Mouse (Mus musculus): Measurements from ENCODE around the gene Lrrc71. TPM values are rescaled to one million over a fixed set of nuclear protein-coding genes. Genes with fewer than 3 reads are reported as not detected.

The Lrrc71 gene
- total and polyA plus RNA-seq, 3 experiments, result 0.14 to 0.17 TPM; not detected in 1

DNA sequence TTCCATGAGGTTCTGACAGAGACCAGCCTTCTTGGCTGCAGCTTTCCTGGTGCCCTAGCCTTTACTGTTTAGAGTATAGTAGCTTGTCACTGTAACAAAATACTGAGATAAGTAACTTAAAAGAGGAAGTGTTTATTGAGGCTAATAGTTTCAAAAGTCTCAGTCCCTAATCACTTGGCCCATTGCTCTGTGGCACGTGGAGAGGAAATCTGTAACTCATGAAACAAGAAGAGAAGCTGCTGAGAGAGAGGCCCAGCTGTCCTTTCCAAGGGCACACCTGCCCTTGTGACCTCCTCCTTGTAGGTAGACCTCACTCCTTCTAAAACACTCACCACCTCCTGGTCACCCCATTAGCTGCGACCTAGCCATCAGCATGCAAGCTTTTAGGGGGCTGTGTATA, 29.9 kb downstream of the Lrrc71 start:
- H3K9me3 ChIP-seq (replicated peaks; ENCODE audit: low read length), result no peaks in the 10 kb centered on the region
- no peak overlapping the region for H3K4me3 ChIP-seq (replicated peaks in 1 of 3; ENCODE audit: low read depth in 2 of 3, low read length in 2 of 3, poor library complexity in 1 of 3)
- no peak overlapping the region for H3K4me2 ChIP-seq (ENCODE audit: insufficient read depth, low read depth, poor library complexity, severe bottlenecking)
- TF ChIP-seq ZMIZ1 (IDR thresholded peaks at IDR 0.05; ENCODE audit: low read depth, low read length) (no peak), ETS1 (conservative IDR thresholded peaks at IDR 0.05; ENCODE audit: low read depth, low read length) (no peak), BHLHE40 (IDR thresholded peaks at IDR 0.05; ENCODE audit: low read depth, low read length) (peak; percentile 61)
- in situ Hi-C loops (cut with MboI; ENCODE audit: low pct_ligation_motif_present, low pct_unique_long_range_greater_than_20kb, low sequenced_read_pairs), result no loop called here
- H3K36me3 ChIP-seq (replicated peaks in 1 of 2; ENCODE audit: control insufficient read depth in 1 of 2, insufficient read depth in 1 of 2, low read length in 1 of 2), result peaks cover 27 to 79% of the 10 kb centered on the region in 2 experiments
- dilution Hi-C loops (cut with MboI; ENCODE audit: extremely low pct_ligation_motif_present, extremely low pct_unique_long_range_greater_than_20kb, low sequenced_read_pairs), result no loop called here
- H3K4me1 ChIP-seq (ENCODE audit: control insufficient read depth in 1 of 2, insufficient read depth in 2 of 2), result peaks cover 5 to 12% of the 10 kb centered on the region in 2 experiments; a peak in 3 of 4 replicates
- H3K27me3 ChIP-seq (replicated peaks), result no peaks in the 10 kb centered on the region
- H3K27ac ChIP-seq (ENCODE audit: insufficient read depth, low read depth), result no peak overlapping the region
- DNase-seq (ENCODE audit: extremely low read depth), result peak; percentile 12
- H3K79me2 ChIP-seq (replicated peaks; ENCODE audit: control insufficient read depth, extremely low read depth, insufficient read depth, poor library complexity, severe bottlenecking), result no peaks in the 10 kb centered on the region
- no peak overlapping the region for H3K9ac ChIP-seq (ENCODE audit: insufficient read depth, low read depth)

Other genes with a start within 250 kb of the Lrrc71 start
- gene Etv3, start 223.2 kb downstream of the Lrrc71 start, total RNA-seq (2012; rRNA removed), result 12.6 and 13.1 TPM in 2 replicates
- 16.8 and 17.3 TPM in 2 replicates for gene Etv3, start 223.2 kb downstream of the Lrrc71 start, total RNA-seq (2014; rRNA removed)
- gene Etv3, start 223.2 kb downstream of the Lrrc71 start, polyA plus RNA-seq (2012; ENCODE audit: insufficient read length, low read depth), result 22.7 and 24.1 TPM in 2 replicates
- gene Arhgef11, start 131.1 kb downstream of the Lrrc71 start, total RNA-seq (2012; rRNA removed), result 7.7 and 8.7 TPM in 2 replicates
- 5.0 and 5.6 TPM in 2 replicates for gene Arhgef11, start 131.1 kb downstream of the Lrrc71 start, total RNA-seq (2014; rRNA removed)
- 7.6 and 11.7 TPM in 2 replicates for gene Arhgef11, start 131.1 kb downstream of the Lrrc71 start, polyA plus RNA-seq (2012; ENCODE audit: insufficient read length, low read depth)
- 0.92 and 1.6 TPM in 2 replicates for gene Ntrk1, start 46.5 kb upstream of the Lrrc71 start, total RNA-seq (2012; rRNA removed)
- 0.36 and 0.55 TPM in 2 replicates for gene Ntrk1, start 46.5 kb upstream of the Lrrc71 start, total RNA-seq (2014; rRNA removed)
- 0.47 and 0.53 TPM in 2 replicates for gene Ntrk1, start 46.5 kb upstream of the Lrrc71 start, polyA plus RNA-seq (2012; ENCODE audit: insufficient read length, low read depth)
- gene Insrr, start 48.3 kb upstream of the Lrrc71 start, total RNA-seq (2012; rRNA removed), result 0.08 TPM in 1 of 2 replicates, not detected in the other
- gene Insrr, start 48.3 kb upstream of the Lrrc71 start, total RNA-seq (2014; rRNA removed), result not detected in 2 replicates
- gene Insrr, start 48.3 kb upstream of the Lrrc71 start, polyA plus RNA-seq (2012; ENCODE audit: insufficient read length, low read depth), result 0.06 TPM in 1 of 2 replicates, not detected in the other
- 0.50 and 1.2 TPM in 2 replicates for gene Pear1, start 75.7 kb upstream of the Lrrc71 start, total RNA-seq (2012; rRNA removed)
- gene Pear1, start 75.7 kb upstream of the Lrrc71 start, total RNA-seq (2014; rRNA removed), result 0.20 and 0.22 TPM in 2 replicates
- 0.35 and 0.46 TPM in 2 replicates for gene Pear1, start 75.7 kb upstream of the Lrrc71 start, polyA plus RNA-seq (2012; ENCODE audit: insufficient read length, low read depth)
- 39.2 and 46.6 TPM in 2 replicates for gene Sh2d2a, start 98.1 kb upstream of the Lrrc71 start, total RNA-seq (2012; rRNA removed)
- gene Sh2d2a, start 98.1 kb upstream of the Lrrc71 start, total RNA-seq (2014; rRNA removed), result 19.9 and 23.2 TPM in 2 replicates
- 66.8 and 74.5 TPM in 2 replicates for gene Sh2d2a, start 98.1 kb upstream of the Lrrc71 start, polyA plus RNA-seq (2012; ENCODE audit: insufficient read length, low read depth)
- gene Prcc, start 137.0 kb upstream of the Lrrc71 start, total RNA-seq (2012; rRNA removed), result 48.6 and 51.7 TPM in 2 replicates
- 24.8 and 26.4 TPM in 2 replicates for gene Prcc, start 137.0 kb upstream of the Lrrc71 start, total RNA-seq (2014; rRNA removed)
- gene Prcc, start 137.0 kb upstream of the Lrrc71 start, polyA plus RNA-seq (2012; ENCODE audit: insufficient read length, low read depth), result 55.7 and 58.5 TPM in 2 replicates
- gene Hdgf, start 157.7 kb upstream of the Lrrc71 start, total RNA-seq (2012; rRNA removed), result 199 and 223 TPM in 2 replicates
- 215 and 219 TPM in 2 replicates for gene Hdgf, start 157.7 kb upstream of the Lrrc71 start, total RNA-seq (2014; rRNA removed)
- gene Hdgf, start 157.7 kb upstream of the Lrrc71 start, polyA plus RNA-seq (2012; ENCODE audit: insufficient read length, low read depth), result 468 and 755 TPM in 2 replicates
- 160 and 176 TPM in 2 replicates for gene Mrpl24, start 170.9 kb upstream of the Lrrc71 start, total RNA-seq (2012; rRNA removed)
- gene Mrpl24, start 170.9 kb upstream of the Lrrc71 start, total RNA-seq (2014; rRNA removed), result 166 and 168 TPM in 2 replicates
- 123 and 156 TPM in 2 replicates for gene Mrpl24, start 170.9 kb upstream of the Lrrc71 start, polyA plus RNA-seq (2012; ENCODE audit: insufficient read length, low read depth)
- gene Isg20l2, start 181.7 kb upstream of the Lrrc71 start, total RNA-seq (2012; rRNA removed), result 40.8 and 52.9 TPM in 2 replicates
- 68.8 and 76.2 TPM in 2 replicates for gene Isg20l2, start 181.7 kb upstream of the Lrrc71 start, total RNA-seq (2014; rRNA removed)
- gene Isg20l2, start 181.7 kb upstream of the Lrrc71 start, polyA plus RNA-seq (2012; ENCODE audit: insufficient read length, low read depth), result 44.5 and 45.0 TPM in 2 replicates
- 11.4 and 12.3 TPM in 2 replicates for gene Rrnad1, start 182.1 kb upstream of the Lrrc71 start, total RNA-seq (2012; rRNA removed)
- gene Rrnad1, start 182.1 kb upstream of the Lrrc71 start, total RNA-seq (2014; rRNA removed), result 7.3 and 8.0 TPM in 2 replicates
- 11.7 and 12.5 TPM in 2 replicates for gene Rrnad1, start 182.1 kb upstream of the Lrrc71 start, polyA plus RNA-seq (2012; ENCODE audit: insufficient read length, low read depth)
- 0.38 TPM in 2 replicates for gene Crabp2, start 200.0 kb upstream of the Lrrc71 start, total RNA-seq (2012; rRNA removed)
- gene Crabp2, start 200.0 kb upstream of the Lrrc71 start, total RNA-seq (2014; rRNA removed), result 0.27 TPM in 1 of 2 replicates, not detected in the other
- 0.97 and 1.0 TPM in 2 replicates for gene Crabp2, start 200.0 kb upstream of the Lrrc71 start, polyA plus RNA-seq (2012; ENCODE audit: insufficient read length, low read depth)
- 0.04 TPM in 2 replicates for gene Nes, start 222.5 kb upstream of the Lrrc71 start, total RNA-seq (2012; rRNA removed)
- 0.04 TPM in 1 of 2 replicates, not detected in the other for gene Nes, start 222.5 kb upstream of the Lrrc71 start, total RNA-seq (2014; rRNA removed)
- gene Nes, start 222.5 kb upstream of the Lrrc71 start, polyA plus RNA-seq (2012; ENCODE audit: insufficient read length, low read depth), result 0.04 TPM in 2 replicates